Mouse (Mus musculus): ENCODE measurements at regions not wholly inside any gene's neighbourhood (a gene's known extent, or its start where the extent isn't known, plus 50 kb on each side); places are given as distances from the start of the nearest gene placed in this dataset.

DNA sequence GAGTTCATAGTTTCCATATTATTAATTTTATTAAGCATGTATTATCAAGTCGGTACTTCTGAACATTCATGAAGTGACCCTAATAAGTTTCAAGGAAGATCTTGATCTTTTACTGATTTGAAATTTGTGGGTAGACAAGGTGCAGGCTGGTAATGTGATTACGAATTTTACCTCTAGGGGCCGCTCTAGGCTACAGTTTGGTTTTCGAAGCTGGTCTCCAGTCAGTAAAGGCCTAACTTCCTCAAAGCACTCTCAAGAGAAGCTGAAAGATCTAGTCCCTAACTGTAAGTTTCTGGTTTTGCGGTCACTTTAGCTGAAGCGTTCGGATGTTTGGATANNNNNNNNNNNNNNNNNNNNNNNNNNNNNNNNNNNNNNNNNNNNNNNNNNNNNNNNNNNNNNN lies 408.1 kb upstream of the Frg1 start:
- DNase-seq, result peak; percentile 33

DNA sequence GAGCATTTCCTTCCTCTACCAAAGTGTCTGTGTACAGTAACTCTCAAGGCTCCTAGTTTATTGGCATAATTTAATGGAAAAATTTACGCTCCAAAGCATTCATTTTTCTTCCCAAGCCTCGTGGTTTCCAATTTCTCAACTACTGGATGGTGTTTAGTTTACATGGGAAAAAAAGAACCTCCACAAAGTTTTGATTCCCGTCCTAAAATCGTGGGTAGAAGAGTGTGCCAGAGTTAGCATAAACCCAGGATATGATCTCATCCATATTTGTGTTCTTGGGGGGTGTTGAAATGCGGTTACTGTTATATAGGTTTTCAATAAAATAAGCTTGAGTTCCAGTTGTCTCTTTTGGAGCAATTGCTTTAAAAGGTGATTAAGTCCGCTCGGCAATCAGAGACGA lies 406.2 kb upstream of the Frg1 start:
- no peak for DNase-seq

DNA sequence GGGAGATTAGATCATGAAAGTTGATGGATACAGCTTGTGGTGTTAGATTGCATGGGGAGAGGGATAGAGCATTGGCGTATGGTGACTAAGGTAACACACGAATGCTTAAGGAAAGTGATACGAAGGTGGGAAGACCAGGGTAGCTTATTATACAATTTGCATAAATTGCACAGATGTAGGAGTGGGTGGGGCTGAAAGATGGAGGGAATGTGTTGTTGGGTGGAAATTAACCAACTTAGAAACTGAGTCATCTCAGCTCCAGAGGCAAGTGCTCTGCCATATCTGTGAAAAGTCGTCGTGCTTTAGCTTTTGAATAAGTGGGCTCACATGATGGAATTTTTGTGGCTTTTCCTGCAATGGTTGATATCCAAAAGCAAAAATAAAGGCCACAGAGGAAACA lies 404.8 kb upstream of the Frg1 start:
- DNase-seq, result no peak

DNA sequence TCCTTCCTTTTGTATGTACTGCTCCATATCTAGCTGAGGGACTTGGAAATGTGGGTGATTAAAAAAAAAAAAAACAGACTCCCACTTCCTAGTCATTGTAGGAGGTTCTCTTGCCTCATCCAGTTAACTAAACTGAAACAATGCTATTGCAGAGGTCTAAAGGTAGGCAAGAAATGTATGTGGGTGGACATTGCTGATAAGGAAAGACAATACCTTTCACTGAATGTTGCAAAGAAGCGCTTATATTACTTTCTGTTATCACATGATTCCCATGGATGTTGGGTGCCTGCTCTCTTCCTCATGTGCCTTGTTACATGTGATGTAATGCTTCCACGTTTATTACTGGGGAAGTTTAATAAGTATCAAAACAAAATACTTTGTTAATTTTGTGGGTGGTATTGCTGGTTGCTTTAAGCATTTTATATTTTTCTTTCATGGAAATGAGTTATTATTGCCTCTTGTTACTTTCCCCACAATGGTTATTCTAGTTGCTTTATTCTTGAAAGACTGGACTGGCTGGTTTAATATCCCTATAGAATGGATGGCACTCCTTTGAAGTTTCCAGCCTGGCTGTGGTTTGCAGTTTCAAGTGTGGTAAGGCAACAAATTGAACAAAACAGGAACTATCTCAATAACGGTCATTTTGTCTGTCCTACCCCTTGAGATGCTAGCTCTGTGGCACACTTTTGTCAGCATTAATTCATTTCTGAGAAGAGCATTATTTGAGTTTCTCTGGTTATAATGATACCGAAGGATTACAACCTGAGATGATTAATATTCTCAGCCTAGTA lies 403.9 kb upstream of the Frg1 start:
- no peak for DNase-seq

DNA sequence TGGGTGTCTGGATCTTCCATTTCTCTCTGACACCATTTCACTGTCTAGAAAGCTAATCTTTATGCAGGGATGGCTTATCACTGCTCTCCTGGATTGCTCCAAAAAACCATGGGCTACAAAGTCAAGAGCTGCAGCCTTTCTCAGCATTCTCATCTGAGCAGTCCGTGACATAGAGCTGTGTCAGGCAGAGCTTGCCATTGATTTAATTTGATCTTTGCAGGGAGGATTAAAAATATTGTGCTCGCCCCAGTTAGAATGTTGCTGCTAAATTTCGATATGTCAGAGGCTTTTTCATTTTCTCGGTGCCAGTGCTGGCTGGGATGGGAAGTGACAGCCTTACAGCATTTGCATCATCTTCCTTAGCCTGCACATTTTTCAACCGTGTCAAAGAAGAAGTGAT lies 401.7 kb upstream of the Frg1 start:
- no peak for DNase-seq

DNA sequence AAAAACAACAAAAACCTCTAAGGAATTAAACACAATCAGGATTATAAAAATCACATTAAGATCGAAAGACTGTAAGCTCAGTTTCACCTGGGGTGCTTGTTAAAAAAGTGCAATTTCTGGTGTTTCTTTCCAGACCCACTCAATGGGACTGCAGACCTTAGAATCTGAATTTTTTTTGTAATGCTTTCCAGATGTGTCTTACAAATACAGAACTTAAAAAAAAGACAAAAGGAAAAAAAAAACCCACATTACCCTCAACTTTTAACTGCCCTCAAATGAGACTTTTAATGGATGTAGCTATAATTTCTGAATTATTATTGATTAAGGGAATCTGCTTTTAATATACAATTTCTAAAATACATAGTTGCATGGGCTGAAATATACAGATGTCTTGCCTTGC lies 401.2 kb upstream of the Frg1 start:
- DNase-seq, result no peak

DNA sequence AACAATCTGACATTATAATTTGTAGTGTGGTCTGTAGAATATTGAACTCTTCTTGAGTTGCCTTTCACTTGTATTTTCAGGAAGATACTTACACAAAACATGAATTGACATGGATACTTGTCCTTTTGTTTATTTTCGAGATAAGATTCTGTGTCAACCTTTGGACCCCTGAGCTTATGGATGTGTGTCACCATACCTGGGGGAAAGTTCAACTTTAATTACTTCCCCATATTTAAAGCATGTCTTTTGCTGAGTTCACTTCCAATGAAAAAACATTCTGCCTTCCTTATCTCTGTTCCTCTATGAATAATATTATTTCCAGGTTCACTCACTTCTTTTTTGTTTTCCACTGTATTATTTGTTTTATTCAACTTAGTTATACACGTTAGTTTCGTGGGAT lies 398.4 kb upstream of the Frg1 start:
- no peak for DNase-seq

DNA sequence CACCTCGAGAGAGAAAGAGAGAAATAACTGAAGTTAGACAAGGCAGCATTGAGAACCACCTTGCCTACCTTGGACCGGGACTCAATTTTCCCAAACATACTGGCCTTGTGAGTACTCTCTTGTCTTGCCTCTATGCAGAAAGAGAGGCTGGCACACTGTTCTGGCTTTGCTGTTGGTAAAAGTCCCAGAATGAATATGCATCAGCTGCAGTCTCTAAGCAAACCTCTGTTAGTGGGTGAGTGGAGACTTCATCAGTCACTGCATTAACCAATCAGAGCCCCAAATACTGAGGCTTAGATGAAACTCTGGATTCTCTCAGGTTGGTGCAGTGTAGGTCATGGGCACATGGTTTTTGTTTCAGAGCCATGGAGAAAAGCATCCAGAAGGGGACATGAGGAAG lies 378.8 kb upstream of the Frg1 start:
- no peak for DNase-seq

DNA sequence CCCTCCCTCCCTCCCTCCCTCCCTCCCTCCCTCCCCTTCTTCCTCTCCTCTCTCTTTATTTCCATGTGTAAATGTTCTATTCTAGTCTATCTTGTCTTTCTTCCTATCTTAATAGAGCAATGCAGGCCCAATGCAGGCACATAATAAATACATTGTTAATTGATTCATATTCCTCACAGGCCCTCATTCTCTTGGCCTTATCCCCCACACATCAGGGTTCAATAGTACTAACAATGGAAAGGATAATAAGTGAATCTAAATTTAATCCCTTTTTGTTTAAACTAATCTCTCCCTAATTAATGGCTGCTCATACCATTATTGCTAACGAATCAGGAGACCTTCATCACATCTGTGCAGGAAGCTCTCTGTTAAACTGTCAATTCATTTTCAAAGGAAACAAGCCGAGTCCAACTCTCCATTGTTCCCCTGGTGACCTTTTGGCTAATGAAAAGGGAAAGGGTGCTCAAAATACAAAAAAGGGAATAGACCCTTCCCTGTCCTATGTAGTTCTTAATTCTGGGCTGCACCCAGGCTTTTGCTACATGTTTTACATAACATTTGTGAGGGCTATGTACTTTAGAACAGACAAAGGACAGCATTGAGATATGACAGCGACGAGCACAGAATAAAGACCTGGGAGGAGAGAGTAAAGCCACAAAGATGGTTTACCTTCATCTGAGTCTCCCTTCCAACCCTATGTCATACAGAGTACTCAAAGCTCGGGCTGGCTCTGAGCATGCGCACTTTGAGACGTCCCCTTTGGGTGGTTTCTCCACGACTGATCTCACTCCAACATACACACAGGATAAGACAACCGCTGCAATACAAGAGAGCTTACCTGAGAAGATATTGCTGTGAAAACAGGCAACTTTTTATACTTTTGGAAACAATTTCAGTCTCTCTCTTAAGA lies 370.3 kb upstream of the Frg1 start:
- DNase-seq, result no peak

DNA sequence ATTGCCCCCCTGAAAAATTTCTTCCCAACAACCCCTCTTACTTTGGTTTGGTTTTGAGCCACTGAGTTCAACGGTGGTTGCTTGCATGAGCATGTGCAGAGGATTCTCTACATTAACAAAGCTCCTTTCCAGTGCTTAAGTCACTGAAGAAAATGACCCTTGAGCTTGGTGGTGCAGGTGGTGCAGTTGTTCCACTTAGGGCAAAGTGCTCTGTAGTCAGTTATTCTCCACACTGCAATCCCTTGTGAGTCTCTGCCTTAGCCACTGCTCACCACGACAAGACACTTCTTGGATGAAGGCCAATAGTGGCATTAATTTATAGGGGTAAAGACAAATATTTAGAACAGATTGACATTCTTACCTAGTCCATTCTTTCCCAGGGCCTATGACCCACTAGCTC lies 369.1 kb upstream of the Frg1 start:
- DNase-seq, result no peak

DNA sequence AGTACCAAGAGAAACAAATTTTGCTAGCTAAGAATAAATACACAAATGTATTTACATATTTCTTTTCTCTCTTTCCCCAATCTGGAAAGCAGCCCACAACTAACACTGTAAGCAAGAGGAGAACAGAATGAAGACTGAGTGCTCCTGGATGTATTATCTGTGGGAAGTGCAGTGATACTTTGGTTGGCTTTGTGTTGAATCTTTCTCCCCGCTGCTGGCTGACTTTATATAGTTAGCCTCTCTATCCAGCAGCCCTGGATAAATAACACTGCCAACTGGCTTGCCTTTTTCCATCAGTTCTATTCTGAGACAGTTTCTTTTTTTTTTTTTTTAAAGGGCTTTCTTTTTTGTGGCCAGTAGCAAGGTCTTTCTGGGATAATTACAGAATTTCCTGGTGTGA lies 366.0 kb upstream of the Frg1 start:
- DNase-seq, result no peak

DNA sequence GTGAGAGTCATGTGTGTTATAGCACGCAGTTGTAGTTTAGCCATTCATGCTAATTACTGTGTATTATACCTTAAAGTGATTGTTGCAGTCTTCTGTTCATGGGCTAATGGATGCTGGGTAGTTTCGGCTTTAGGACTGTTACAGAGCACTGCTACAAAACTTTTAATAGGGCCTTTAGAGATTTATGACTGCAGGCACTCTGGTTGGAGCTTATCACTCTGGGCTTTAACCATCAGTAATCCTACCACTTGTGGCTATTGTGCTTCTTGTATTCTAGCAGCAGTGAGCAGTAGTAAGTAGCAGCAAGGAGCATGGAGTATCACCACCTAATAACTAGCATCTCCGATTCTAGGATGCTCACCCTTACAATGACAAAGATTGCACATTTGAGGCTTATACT lies 362.6 kb upstream of the Frg1 start:
- DNase-seq, result no peak

DNA sequence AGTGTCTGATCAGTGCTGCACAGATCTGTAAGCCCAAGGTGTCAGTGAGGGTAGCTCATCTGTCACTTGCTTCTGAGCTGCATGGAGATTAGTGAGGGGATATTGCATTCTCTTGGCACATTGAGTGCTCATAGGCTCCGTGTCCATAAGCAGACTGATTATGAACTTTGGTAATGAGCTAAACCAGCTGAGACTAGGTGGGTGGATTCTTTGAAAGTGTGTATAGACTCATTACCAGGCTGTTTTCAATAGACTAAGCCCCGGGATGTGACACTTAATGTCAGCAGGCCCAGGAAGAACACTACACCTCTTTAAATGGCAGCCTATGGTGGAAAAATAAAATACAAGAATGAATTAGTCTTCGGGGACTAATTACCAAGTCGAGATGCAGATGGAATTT lies 354.9 kb upstream of the Frg1 start:
- DNase-seq, result no peak

DNA sequence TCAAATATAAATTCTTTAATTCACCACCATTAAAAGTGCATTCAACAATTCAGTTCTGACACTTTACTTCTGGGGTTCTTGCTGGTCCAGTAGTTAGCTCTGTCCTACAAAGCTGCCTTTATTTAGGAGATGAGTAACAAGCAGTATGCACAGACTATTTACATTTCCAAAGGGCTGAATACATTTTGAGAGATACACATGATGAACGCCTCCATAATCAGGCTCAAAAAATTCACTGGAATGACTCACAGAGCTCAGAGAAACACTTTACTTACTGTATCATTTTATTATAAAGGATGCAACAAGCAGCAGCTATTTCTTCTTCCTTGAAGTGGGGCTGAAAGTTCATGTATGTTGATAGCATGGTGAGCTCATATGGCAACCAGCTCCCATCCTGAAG lies 336.6 kb upstream of the Frg1 start:
- no peak for DNase-seq

DNA sequence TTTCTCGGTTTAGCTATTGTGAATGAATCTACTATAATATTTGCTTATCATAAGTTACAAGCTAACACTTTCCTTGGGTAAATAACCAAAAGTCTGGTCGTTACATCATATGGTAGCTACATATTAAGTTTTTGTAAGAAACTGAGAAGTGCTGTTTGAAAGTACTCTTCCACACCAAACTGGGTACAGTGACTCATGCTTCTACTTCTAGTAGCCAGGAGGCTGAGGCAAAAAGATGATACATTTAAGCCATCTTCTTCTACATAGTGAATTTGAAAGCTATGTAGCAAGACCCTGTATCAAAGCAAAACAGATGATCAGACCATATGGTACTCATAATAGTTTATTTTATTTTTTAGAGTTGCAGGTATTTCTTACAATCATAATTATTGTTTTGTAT lies 335.8 kb upstream of the Frg1 start:
- DNase-seq, result no peak

DNA sequence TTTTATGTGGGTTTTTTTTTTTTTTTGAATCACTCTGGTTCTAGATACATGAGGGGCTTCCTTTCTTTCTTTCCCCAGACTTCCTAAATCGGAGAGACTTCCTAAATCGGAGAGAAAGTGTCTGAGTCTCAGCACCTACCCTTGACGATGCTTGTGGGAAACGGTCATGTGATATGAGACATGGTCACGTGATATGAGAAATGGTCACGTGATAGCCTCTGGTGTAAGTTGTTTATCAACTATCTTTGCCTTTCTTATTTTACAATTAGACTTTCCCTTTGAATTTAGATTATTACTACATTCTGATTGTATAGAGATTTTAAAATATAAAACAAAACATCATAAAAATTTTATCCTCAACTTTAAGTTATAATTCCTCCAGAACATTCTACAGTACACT lies 330.1 kb upstream of the Frg1 start:
- DNase-seq, result no peak

DNA sequence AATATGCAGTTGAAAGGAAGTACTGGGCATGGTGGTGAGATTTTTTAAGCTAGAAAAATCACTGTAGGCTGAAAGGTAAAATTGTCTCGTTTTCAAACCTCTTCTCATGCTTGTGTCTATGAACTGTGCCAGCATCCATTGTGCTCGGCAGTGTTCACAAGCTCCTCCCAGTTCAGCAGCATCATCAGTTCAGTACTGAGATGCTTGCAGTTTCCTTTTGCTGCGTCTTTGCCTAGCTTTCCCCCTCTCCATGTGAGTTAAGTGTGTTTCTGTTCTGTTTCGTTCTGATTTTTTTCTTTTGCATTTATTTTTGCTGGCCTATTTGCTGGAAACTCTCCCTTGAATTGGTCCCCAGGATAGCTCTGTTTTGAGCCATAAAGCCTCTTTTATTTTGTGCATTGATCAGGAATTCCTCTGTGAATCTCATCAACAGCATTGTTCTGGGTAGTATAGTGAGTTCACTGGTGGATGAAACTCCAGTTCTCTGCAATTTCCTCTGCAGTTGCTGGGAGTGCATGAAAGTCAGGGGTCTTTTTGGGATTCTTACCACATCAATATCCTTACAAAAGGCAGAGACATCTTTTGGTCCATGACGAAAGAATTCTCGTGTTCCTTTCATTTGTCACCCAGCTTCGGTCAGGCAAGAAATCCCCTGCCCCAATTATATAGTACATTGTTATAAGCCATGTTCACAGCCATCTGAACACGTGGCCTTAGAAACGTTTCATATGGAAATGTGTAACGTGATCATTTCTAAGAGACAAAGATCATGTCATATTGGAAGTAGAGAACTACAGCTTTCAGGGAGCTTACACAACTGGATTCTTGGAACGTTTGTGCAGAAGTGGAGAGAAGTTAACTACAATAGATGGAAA lies 326.2 kb upstream of the Frg1 start:
- DNase-seq, result no peak

DNA sequence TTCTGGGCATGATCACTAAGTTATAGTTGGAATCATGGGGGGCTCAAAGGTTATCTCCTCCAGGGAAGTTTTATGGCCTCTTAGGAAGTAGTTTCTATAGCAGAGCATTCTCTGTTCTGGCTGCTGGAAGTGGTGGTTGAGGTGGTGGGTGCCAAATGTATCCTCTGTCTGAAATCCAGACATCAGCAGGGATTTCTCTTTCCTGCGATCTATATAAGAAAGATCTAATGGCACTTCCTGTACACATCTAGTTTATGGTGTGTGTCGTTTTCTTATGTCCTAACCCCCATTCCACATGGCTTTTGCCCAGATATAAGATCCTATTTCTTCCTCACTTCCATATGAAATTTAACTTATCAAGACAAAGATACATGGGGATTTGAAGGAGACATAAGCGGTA lies 300.1 kb upstream of the Frg1 start:
- no peak for DNase-seq

DNA sequence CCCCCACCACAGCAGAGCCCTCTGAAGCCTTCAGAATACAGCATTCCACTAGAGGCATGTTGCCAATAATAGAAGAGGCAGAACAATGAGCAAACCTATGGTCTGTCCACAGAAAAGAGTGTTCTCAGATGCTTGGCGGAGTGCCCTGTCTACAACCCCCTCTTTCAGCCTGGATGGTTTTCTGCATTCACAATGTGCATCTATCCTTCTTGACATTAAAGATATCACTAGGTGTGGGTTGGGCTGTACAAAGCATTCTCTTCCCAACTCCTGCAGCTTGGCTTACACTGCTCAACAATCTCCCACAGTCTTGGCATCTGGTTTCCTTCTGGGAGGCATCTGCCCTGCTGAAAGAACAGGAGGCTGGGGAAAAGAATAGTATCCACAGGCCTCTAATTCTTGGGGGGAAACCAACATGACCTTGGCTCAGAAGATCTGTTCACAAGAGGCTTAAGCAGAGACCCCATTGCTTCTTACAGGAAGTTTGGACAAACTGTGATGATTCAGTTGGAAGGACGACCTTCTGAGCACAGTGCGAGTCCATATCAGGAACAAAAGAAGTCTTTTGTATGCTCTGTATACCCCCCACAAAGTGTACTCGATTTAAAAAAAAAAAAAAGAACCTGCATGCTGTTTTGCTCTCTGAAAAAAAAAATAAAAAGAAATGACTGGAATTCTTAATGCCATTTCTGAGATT lies 296.9 kb upstream of the Frg1 start:
- peak; percentile 14 for DNase-seq

DNA sequence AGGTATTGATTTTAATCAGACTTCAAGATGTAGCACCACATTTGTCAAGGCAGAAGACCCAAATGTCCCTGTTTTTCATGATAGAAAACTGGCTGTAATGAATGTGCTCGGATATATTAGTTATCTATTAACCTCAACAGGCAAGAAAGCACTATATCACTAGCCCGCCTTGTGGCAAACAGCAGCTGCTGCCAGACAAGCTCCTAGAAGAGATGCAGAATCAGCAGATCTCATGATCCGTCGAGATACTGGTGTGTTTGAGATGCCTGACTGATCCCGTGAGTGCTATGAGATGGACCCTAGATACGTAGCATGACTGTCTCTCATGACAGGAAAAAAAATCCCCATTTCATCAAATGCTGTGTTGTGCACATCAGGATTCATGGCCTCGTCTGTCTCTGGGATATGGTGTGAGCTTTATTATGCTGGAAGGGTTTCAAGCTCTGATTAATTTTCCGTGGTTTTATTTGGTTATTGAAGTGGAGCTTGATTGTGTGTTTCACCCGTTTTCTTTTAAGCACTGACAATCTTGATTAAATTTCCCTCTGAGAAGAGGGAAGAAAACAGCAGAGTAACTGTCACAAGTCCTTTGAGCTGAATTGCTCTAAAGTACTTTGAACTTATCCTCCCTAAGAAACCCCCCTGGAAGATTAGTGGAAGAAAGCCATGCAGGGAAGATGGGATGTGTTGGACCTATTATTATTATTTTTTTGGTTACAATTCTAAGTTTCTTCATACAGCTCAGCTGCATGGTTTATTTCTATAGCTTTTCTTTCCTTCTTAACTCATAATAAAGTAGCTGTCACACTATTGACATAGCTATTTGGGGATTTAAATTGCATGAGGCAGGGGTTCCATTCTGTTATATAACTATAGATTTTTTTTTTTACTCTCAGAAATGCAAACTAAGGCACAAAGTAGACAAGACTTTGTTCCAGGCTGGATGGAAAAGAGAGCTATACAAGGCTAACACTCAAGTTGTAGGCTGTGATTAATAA lies 287.4 kb upstream of the Frg1 start:
- no peak for DNase-seq
